Mouse (Mus musculus): ENCODE measurements around the gene Rwdd4a.
A peak's percentile ranks its signal among the peaks of the same experiment; 100 is the strongest.

Gene Rwdd4a

DNA sequence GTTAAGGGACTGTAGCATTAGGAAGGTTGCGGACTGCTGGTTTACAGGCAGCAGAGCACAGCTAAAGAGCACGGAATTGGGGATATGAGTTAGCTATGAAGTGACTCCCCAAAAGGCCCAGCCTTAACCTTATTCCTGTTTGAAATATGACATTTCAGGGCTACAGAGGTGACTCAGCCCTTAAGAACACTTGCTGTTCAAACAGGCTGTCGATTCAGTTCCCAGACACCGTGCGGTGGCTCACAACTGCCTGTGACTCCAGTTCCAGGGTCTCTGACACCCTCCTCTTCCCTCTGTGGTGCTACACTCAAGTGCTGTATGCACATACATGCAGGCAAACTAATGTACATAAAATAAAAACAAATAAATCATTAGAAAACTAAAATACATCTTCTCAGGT lies 55.2 kb downstream of the Rwdd4a start:
- DNase-seq, result no peak

DNA sequence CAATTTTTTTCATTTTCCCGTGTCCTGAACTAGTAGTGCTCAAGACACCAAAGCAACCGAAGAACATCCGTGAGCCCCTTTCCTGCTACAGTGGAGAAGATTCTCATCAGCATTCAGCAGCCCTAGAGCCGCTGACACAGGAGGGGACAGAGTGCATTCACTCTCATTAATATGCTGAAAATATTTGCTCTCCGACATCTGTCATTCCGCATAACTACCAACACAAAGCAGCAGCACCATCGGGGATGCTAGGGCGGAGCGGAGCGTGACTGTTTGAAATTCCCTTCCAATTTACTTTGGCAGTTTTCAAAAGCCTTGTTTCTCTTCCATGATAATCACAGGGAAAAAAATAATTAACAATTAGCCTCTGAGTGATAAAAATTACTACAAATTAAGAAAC lies 56.9 kb downstream of the Rwdd4a start:
- DNase-seq, result no peak

DNA sequence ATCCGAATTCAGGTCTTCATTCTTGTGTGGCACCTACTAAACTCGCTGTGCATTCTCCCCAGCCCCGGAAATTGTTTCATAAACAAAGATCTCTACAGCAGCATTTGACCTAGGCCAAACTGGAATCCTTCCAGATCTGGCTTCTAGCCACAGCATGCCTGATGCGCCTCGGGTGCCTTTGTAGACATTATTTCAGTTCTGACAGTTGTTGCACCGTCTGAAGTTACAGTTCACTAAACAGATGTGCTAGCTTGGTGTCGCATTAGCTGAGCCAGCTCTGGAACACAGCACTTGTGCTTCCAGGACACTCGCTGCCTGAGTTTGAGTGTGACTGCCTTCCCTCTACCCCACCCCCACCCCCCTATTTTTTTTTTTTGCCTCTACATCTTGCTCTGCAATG lies 67.2 kb downstream of the Rwdd4a start:
- DNase-seq, result peak; percentile 40
